Mouse (Mus musculus) forebrain, embryonic 16.5 days (tissue): ENCODE data around the gene Ccdc122. TPM values are rescaled to one million over a fixed set of nuclear protein-coding genes. Genes with fewer than 3 reads are reported as not detected.
A peak's percentile ranks its signal among the peaks of the same experiment; 100 is the strongest.
"Not testable (repeated sequence)": the region's sequence is repeated elsewhere in the genome, so short reads cannot be mapped to it uniquely, and the experiment has no call there.

ENCODE experiments used
- ATAC-seq: fragments of 200-750 bp; cut with Nextera tagmentation; 2 replicates; pipeline ENCODE4 v1.8.0; 2017; ENCODE audit warnings: mild to moderate bottlenecking, moderate library complexity
- H3K27ac ChIP-seq: fragments of 300-500 bp; sonication (generic); 2 replicates; pipeline ENCODE4 v1.5.1; 2014; ENCODE audit warnings: low read length, control low read depth
- H3K27me3 ChIP-seq: fragments of 300-500 bp; sonication (generic); replicated peaks from 2 replicates; pipeline ENCODE4 v1.6.1; 2014; ENCODE audit warnings: low read length; ENCODE audit not compliant: control insufficient read depth, insufficient read depth
- H3K36me3 ChIP-seq: fragments of 300-500 bp; sonication (generic); 2 replicates; pipeline ENCODE4 v1.6.1; 2014; ENCODE audit not compliant: control insufficient read depth, insufficient read depth
- H3K4me1 ChIP-seq: fragments of 300-500 bp; sonication (generic); replicated peaks from 2 replicates; pipeline ENCODE4 v1.6.1; 2014; ENCODE audit warnings: low read length; ENCODE audit not compliant: control insufficient read depth, insufficient read depth
- H3K4me2 ChIP-seq: fragments of 300-500 bp; sonication (generic); 2 replicates; pipeline ENCODE4 v1.6.1; 2014; ENCODE audit warnings: mild to moderate bottlenecking, low read length, control low read depth
- H3K4me3 ChIP-seq: fragments of 300-500 bp; sonication (generic); replicated peaks from 2 replicates; pipeline ENCODE4 v1.5.1; 2014; ENCODE audit warnings: mild to moderate bottlenecking, low read length, control low read depth
- H3K9ac ChIP-seq: fragments of 300-500 bp; sonication (generic); replicated peaks from 2 replicates; pipeline ENCODE4 v1.6.1; 2014; ENCODE audit warnings: low read depth, low read length, control low read depth
- H3K9me3 ChIP-seq: fragments of 300-500 bp; sonication (generic); 2 replicates; pipeline ENCODE4 v1.6.1; 2016; ENCODE audit warnings: low read length; ENCODE audit not compliant: control insufficient read depth
- WGBS: fragments of 180-500 bp; shearing (Covaris S2); extraction: QIAGEN DNeasy Blood & Tissue Kit; methylation state at CpG from one replicate; pipeline ENCODE4 v1.1.7; 2014; 5-methylcytosine and 5-hydroxymethylcytosine counted together
- polyA plus RNA-seq: library from polyadenylated mRNA; unstranded; fragments of >200 nt; fragmentation: Nextera tagmentation; extraction: Ambion mirVana; gene quantifications from 2 replicates; pipeline ENCODE4 v1.2.1, GENCODE M21; 2015

The Ccdc122 gene
- 0.53 and 0.54 TPM in 2 replicates for polyA plus RNA-seq

DNA sequence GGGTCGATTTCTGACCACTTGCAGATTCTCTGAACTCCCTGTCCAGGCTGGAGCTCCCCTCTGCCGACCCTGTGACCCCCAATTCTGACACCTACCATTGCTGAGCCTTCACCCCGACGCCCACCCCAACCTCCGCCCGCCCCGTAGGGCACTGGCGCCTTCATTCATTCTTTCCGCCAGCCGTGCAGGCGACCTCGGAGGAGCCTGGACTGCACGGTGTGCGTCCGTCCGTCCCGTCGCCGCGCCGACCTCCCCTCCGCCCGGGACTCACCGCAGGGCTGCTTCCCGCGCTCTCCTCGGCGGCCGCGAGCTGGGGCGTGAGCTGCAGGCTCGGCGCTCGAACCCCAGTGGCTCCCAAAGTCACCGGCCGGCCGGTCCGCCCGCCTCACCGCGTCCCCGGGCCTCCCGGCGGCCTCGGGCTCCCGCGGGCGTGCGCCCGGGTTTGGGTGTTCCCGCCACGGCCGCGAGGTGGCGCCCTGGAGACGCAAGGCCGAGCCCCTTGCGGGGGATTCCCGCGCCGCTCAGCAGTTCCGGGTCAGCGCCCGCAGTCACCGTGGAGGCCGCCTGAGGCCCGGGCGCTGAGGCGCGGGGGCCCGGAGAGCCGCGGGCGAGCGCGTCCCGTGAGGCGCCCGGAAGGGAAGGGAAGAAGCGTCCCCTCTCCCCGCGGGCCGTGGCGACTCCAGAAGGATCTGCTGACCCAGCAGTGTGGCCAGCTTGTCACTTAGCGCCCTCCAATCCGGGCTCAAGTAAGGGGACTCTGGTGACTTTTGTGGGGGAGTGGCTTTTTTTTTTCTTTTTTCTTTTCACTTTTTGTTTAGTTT, at the start of gene Ccdc122, which contains the start of gene Lacc1:
TSS of gene Ccdc122 (plus strand) at position 547 of the 821 bp plus-strand sequence.
TSS of gene Lacc1 (minus strand) at position 679 of the 821 bp plus-strand sequence.
- Histone ChIP-seq H3K27ac (no peak within 1 kb of the TSS), H3K4me2 (peak within 1 kb of the TSS; percentile 72), H3K4me1 (peaks cover 5% of the 10 kb centered on the region; the same call in 1 of the 2 replicates), H3K4me3 (peak within 1 kb of the TSS; percentile 43), H3K9me3 (no peaks in the 10 kb centered on the region), H3K36me3 (no peaks in the 10 kb centered on the region), H3K27me3 (no peaks in the 10 kb centered on the region), H3K9ac (peak within 1 kb of the TSS; percentile 58)
- under 1% methylated on average over 83 of the region's 86 CpGs for WGBS
- peak; percentile 65 for ATAC-seq

DNA sequence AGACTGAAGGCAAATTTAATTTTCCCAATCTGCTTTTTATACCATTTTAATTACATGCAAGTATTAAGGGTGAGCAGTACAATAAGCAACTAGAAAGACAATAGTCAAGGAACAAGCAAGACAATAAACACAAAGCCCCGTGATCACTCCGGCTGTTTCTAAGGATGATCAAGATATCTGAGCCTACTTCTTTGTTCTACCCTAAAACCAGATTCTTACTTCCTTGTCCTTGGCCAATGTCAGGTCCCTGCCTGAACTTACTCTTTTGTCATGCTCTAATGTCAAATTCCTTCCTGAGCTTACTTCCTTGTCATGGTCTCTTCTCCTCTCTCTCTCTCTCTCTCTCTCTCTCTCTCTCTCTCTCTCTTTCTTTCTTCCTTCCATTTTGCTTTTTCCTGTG, 46.2 kb upstream of the Ccdc122 start:
- H3K9me3 ChIP-seq, H3K4me1 ChIP-seq, H3K27ac ChIP-seq, H3K4me2 ChIP-seq, H3K4me3 ChIP-seq, H3K9ac ChIP-seq, H3K27me3 ChIP-seq, H3K36me3 ChIP-seq, ATAC-seq: not testable (repeated sequence)
- 92% methylated on average over 2 of the region's 2 CpGs for WGBS

GRCm38 (mm10) chr14:77004740-77005139, 31.8 kb upstream of the Ccdc122 start:
- peaks cover 8% of the 10 kb centered on the region; the same call in 1 of the 2 replicates for H3K4me1 ChIP-seq
- H3K9me3 ChIP-seq = no peaks in the 10 kb centered on the region
- H3K9ac ChIP-seq = no peak overlapping the region
- H3K36me3 ChIP-seq = no peaks in the 10 kb centered on the region
- no peak overlapping the region for H3K4me3 ChIP-seq
- ATAC-seq = no peak
- no peak overlapping the region for H3K27ac ChIP-seq
- no peak overlapping the region for H3K4me2 ChIP-seq
- 80% methylated on average over 8 of the region's 8 CpGs for WGBS
- H3K27me3 ChIP-seq = no peaks in the 10 kb centered on the region

GRCm38 (mm10) chr14:77005566-77005965, 31.0 kb upstream of the Ccdc122 start:
- H3K4me1 ChIP-seq = peaks cover 8% of the 10 kb centered on the region; the same call in 1 of the 2 replicates
- no peaks in the 10 kb centered on the region for H3K27me3 ChIP-seq
- H3K9ac ChIP-seq = no peak overlapping the region
- 69% methylated on average over 5 of the region's 5 CpGs for WGBS
- H3K27ac ChIP-seq = no peak overlapping the region
- ATAC-seq = no peak
- H3K4me2 ChIP-seq = no peak overlapping the region
- no peaks in the 10 kb centered on the region for H3K9me3 ChIP-seq
- H3K36me3 ChIP-seq = no peaks in the 10 kb centered on the region
- no peak overlapping the region for H3K4me3 ChIP-seq

- ATAC-seq = peak; percentile 54
- Histone ChIP-seq H3K27ac (no peak overlapping the region), H3K9me3 (no peaks in the 10 kb centered on the region), H3K4me3 (no peak overlapping the region), H3K4me1 (peaks cover 8% of the 10 kb centered on the region; the same call in 1 of the 2 replicates), H3K27me3 (no peaks in the 10 kb centered on the region), H3K36me3 (no peaks in the 10 kb centered on the region), H3K9ac (no peak overlapping the region), H3K4me2 (no peak overlapping the region)
- WGBS = 19% methylated on average over 3 of the region's 3 CpGs
Measured at GRCm38 (mm10) chr14:77008238-77008637, 28.3 kb upstream of the Ccdc122 start.

GRCm38 (mm10) chr14:77011804-77012203, 24.8 kb upstream of the Ccdc122 start:
- no peaks in the 10 kb centered on the region for H3K9me3 ChIP-seq
- no peak overlapping the region for H3K9ac ChIP-seq
- no peaks in the 10 kb centered on the region for H3K36me3 ChIP-seq
- 4% methylated on average over 3 of the region's 3 CpGs for WGBS
- H3K4me1 ChIP-seq = 0 out of 2 replicates have a peak, but pooled peaks cover 3% of the 10 kb centered on the region
- no peak overlapping the region for H3K4me2 ChIP-seq
- H3K27ac ChIP-seq = no peak overlapping the region
- no peak overlapping the region for H3K4me3 ChIP-seq
- H3K27me3 ChIP-seq = no peaks in the 10 kb centered on the region
- peak; percentile 70 for ATAC-seq

DNA sequence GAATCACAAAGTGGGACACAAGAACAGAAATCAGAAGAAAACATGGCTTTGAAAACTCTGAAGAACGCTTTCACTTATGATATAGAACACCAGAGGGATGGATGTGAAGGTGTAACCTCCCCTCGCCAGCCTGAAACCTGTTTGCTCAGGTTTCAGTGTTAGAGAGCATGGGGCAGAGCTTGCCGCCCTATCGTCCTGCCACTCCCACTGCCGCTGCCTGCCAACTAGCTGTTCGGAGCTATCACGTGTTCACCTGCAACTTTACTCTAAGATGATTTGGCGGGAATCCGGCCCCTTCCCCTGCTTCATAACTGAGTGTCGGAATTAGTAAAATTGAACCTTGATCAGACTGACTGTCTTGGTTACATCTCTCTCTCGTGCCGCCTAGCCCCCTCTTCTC, 19.8 kb upstream of the Ccdc122 start:
- not testable (repeated sequence) for H3K9ac ChIP-seq, H3K4me2 ChIP-seq, H3K4me3 ChIP-seq, H3K9me3 ChIP-seq, H3K36me3 ChIP-seq, H3K27ac ChIP-seq, H3K4me1 ChIP-seq, H3K27me3 ChIP-seq, ATAC-seq
- WGBS = 58% methylated on average over 12 of the region's 12 CpGs

- no peak for ATAC-seq
- Histone ChIP-seq H3K4me1 (no peaks in the 10 kb centered on the region), H3K27ac (no peak overlapping the region), H3K9me3 (no peaks in the 10 kb centered on the region), H3K9ac (no peak overlapping the region), H3K36me3 (no peaks in the 10 kb centered on the region), H3K4me3 (no peak overlapping the region), H3K27me3 (no peaks in the 10 kb centered on the region), H3K4me2 (no peak overlapping the region)
- WGBS = 82% methylated on average over 6 of the region's 6 CpGs
Measured at GRCm38 (mm10) chr14:77017211-77017610, 19.4 kb upstream of the Ccdc122 start.

- no peaks in the 10 kb centered on the region for H3K9me3 ChIP-seq
- H3K27me3 ChIP-seq = no peaks in the 10 kb centered on the region
- ATAC-seq = no peak
- H3K27ac ChIP-seq = no peak overlapping the region
- WGBS = 92% methylated on average over 3 of the region's 3 CpGs
- no peaks in the 10 kb centered on the region for H3K36me3 ChIP-seq
- no peak overlapping the region for H3K9ac ChIP-seq
- no peak overlapping the region for H3K4me3 ChIP-seq
- no peak overlapping the region for H3K4me2 ChIP-seq
- H3K4me1 ChIP-seq = no peaks in the 10 kb centered on the region
Measured at GRCm38 (mm10) chr14:77024499-77024898, 12.1 kb upstream of the Ccdc122 start.
